16 mouse cellular contexts compared by ENCODE assay signal in the genomic region with DNA sequence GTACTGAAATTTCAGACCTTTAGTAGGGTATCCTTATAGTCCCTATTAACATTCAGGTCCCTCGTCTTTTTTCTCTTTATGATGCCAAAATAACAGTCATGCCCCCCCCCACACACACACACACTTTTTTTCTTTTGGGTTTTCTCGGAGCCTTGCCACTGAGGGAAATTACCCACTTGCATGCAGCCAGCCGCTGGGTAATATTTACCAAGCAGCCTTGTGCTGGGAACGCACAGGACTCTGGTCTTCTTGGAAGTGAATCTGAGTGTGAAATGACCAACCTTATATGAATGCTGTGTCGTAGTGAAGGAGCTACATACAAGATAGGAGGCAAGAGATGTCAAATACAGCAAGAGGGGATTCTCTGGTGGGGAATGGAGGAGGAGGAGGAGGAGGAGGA.
"Had no signal": no experiment of that assay in that cellular context is flagged by ENCODE, and none has a peak within 500 bp of the region (broad histone marks: within the 10 kb centered on the region; RNA-seq: fewer than 3 reads in every experiment).

No protein-coding gene starts in this region.

- H3K4me2 ChIP-seq: lung, embryonic 15.5 days; midbrain, embryonic 11.5 days; midbrain, embryonic 13.5 days; midbrain, embryonic 15.5 days; neural tube, embryonic 12.5 days; stomach, embryonic 15.5 days had no signal

- H3K9me3 ChIP-seq: lung, embryonic 15.5 days; megakaryocyte, embryonic 14.5 days; midbrain, embryonic 13.5 days; midbrain, embryonic 15.5 days; neural tube, embryonic 12.5 days; stomach, embryonic 15.5 days had no signal

- H3K9ac ChIP-seq: lung, embryonic 15.5 days; midbrain, embryonic 13.5 days; midbrain, embryonic 15.5 days; neural tube, embryonic 12.5 days; stomach, embryonic 15.5 days had no signal

- H3K27me3 ChIP-seq: lung, embryonic 15.5 days; midbrain, embryonic 13.5 days; midbrain, embryonic 15.5 days; neural tube, embryonic 12.5 days; stomach, embryonic 15.5 days had no signal

- H3K36me3 ChIP-seq: lung, embryonic 15.5 days; midbrain, embryonic 13.5 days; midbrain, embryonic 15.5 days; neural tube, embryonic 12.5 days; stomach, embryonic 15.5 days had no signal

- DNase-seq: lung, postnatal 14 days; lung, postnatal 36 days; right cerebral cortex, postnatal 14 days; thymus, adult 2 months; thymus, postnatal 25 days; thymus, postnatal 4 days had no signal

- ATAC-seq: lung, postnatal 0 days; midbrain, embryonic 13.5 days; midbrain, embryonic 15.5 days had no signal

- H3K27ac ChIP-seq: lung, embryonic 15.5 days; macrophage; midbrain, embryonic 13.5 days; midbrain, embryonic 15.5 days; neural tube, embryonic 12.5 days; stomach, embryonic 15.5 days; stomach, postnatal 0 days had no signal

- H3K4me1 ChIP-seq: lung, embryonic 15.5 days; stomach, embryonic 15.5 days had no signal

- H3K4me3 ChIP-seq: lung, embryonic 15.5 days; megakaryocyte, embryonic 14.5 days; midbrain, embryonic 13.5 days; midbrain, embryonic 15.5 days; neural tube, embryonic 12.5 days; stomach, embryonic 15.5 days had no signal
